Comparison of ENCODE assay signal across 8 mouse cellular contexts in genomic region chr9:75624983-75625555, GRCm38 (mm10). TPM values are rescaled to one million over a fixed set of nuclear protein-coding genes. Genes with fewer than 3 reads are reported as not detected.
DNase-seq lines count a peak whose midpoint lies in the region; ATAC-seq lines count a peak whose summit lies in the region.

No protein-coding gene starts in this region.

- peak overlapping the region; percentile 96 for H3K27ac ChIP-seq in limb, embryonic 10.5 days
- H3K27ac ChIP-seq in stomach, embryonic 14.5 days (ENCODE audit: low read length), result peak overlapping the region; percentile 87; the same call in 1 of the 2 replicates

- H3K9me3 ChIP-seq in limb, embryonic 10.5 days (replicated peaks), result no peaks in the 10 kb centered on the region
- H3K9me3 ChIP-seq in stomach, embryonic 14.5 days (ENCODE audit: control insufficient read depth, low read depth, low read length), result no peaks in the 10 kb centered on the region

- peaks cover 12% of the 10 kb centered on the region for H3K4me1 ChIP-seq in limb, embryonic 10.5 days
- H3K4me1 ChIP-seq in stomach, embryonic 14.5 days (ENCODE audit: control insufficient read depth, insufficient read depth, low read length), result no peaks in the 10 kb centered on the region

- ATAC-seq in stomach, embryonic 14.5 days (ENCODE audit: insufficient number of reproducible peaks, insufficient read depth, low FRiP score, low read depth), result peak; percentile 19; the same call in 1 of the 2 replicates

- H3K9ac ChIP-seq in stomach, embryonic 14.5 days (replicated peaks; ENCODE audit: low read depth, low read length), result peak overlapping the region; percentile 89

- no peaks in the 10 kb centered on the region for H3K36me3 ChIP-seq in limb, embryonic 10.5 days
- H3K36me3 ChIP-seq in stomach, embryonic 14.5 days (ENCODE audit: control insufficient read depth, insufficient read depth, low read length), result no peaks in the 10 kb centered on the region

- peak overlapping the region; percentile 49 for H3K4me2 ChIP-seq in stomach, embryonic 14.5 days (replicated peaks; ENCODE audit: low read depth, low read length)

- H3K27me3 ChIP-seq in limb, embryonic 10.5 days (ENCODE audit: low read depth, poor library complexity, severe bottlenecking), result peaks cover 13% of the 10 kb centered on the region; the same call in 1 of the 2 replicates
- no peaks in the 10 kb centered on the region for H3K27me3 ChIP-seq in stomach, embryonic 14.5 days (ENCODE audit: control insufficient read depth, insufficient read depth, low read length)

- 17% methylated on average over 18 of the region's 18 CpGs for WGBS in limb, embryonic 10.5 days
- 11% methylated on average over 18 of the region's 18 CpGs for WGBS in stomach, embryonic 14.5 days

- DNase-seq in cerebellum, adult 9-10 months, result peak; percentile 54
- no peak for DNase-seq in cerebellum, postnatal 10 days
- DNase-seq in retina, postnatal 7 days (ENCODE audit: low read depth, low spot score), result peak; percentile 11
- DNase-seq in retina, postnatal 1 day, result no peak
- peak; percentile 37 for DNase-seq in limb, embryonic 10.5 days (ENCODE audit: low spot score)
- no peak for DNase-seq in thymus, postnatal 25 days
- DNase-seq in thymus, postnatal 36 days, result no peak

- H3K4me3 ChIP-seq in limb, embryonic 10.5 days, result peak overlapping the region; percentile 82
- peak overlapping the region; percentile 83 for H3K4me3 ChIP-seq in stomach, embryonic 14.5 days (ENCODE audit: low read depth, low read length)

RNA-seq across cellular contexts. Expression of gene Lysmd2, which starts 0.5 kb away (rescaled TPM):
- polyA plus RNA-seq in limb, embryonic 10.5 days (2016; fragmentation: Nextera tagmentation; extraction: Ambion mirVana), result 13.6 and 14.9 TPM in 2 replicates
- polyA plus RNA-seq in stomach, embryonic 14.5 days (2014; fragmentation: Nextera tagmentation; extraction: Ambion mirVana), result 31.8 and 33.8 TPM in 2 replicates

RNA-seq across cellular contexts. Expression of gene Tmod2, which starts 13.9 kb away (rescaled TPM):
- 21.1 and 21.6 TPM in 2 replicates for polyA plus RNA-seq in limb, embryonic 10.5 days (2016; fragmentation: Nextera tagmentation; extraction: Ambion mirVana)
- 17.6 and 22.8 TPM in 2 replicates for polyA plus RNA-seq in stomach, embryonic 14.5 days (2014; fragmentation: Nextera tagmentation; extraction: Ambion mirVana)

RNA-seq across cellular contexts. Expression of gene Scg3, which starts 58.8 kb away (rescaled TPM):
- 0.06 TPM in 1 of 2 replicates, not detected in the other for polyA plus RNA-seq in limb, embryonic 10.5 days (2016; fragmentation: Nextera tagmentation; extraction: Ambion mirVana)
- 7.6 and 11.1 TPM in 2 replicates for polyA plus RNA-seq in stomach, embryonic 14.5 days (2014; fragmentation: Nextera tagmentation; extraction: Ambion mirVana)

Comparison
In these comparisons a context has a peak if more than half of its experiments do, and no peak if none do; other contexts are left out.
1. DNase-seq: peak in cerebellum, adult 9-10 months (single experiment), retina, postnatal 7 days (single experiment) and limb, embryonic 10.5 days (single experiment); none in cerebellum, postnatal 10 days (0 of 2), retina, postnatal 1 day (single experiment), thymus, postnatal 25 days (single experiment) and thymus, postnatal 36 days (0 of 2).